Comparison of ENCODE assay signal across 21 mouse cellular contexts in genomic region chr6:48546858-48547257, GRCm38 (mm10). TPM values are rescaled to one million over a fixed set of nuclear protein-coding genes. Genes with fewer than 3 reads are reported as not detected.
A peak's percentile ranks its signal among the peaks of the same experiment; 100 is the strongest.
DNase-seq lines count a peak whose midpoint lies in the region; ATAC-seq and TF ChIP-seq lines count a peak whose summit lies in the region.
"Had no signal": no experiment of that assay in that cellular context is flagged by ENCODE, and none has a peak within 500 bp of the region (broad histone marks: within the 10 kb centered on the region; RNA-seq: fewer than 3 reads in every experiment).

No protein-coding gene starts in this region.

- no peak for TF ChIP-seq CTCF in lung, adult 2 months (IDR thresholded peaks at IDR 0.05; ENCODE audit: insufficient read depth, low read length)
- no peak for TF ChIP-seq CTCF in thymus, adult 2 months (IDR thresholded peaks at IDR 0.05; ENCODE audit: borderline replicate concordance, control insufficient read depth, extremely low read depth, insufficient read depth, low read length, poor library complexity)

- H3K4me3 ChIP-seq in lung, adult 2 months (replicated peaks; ENCODE audit: extremely low read depth, low read depth, low read length) = no peak overlapping the region
- no peak overlapping the region for H3K4me3 ChIP-seq in embryonic facial prominence, embryonic 15.5 days (replicated peaks)
- no peak overlapping the region for H3K4me3 ChIP-seq in thymus, adult 2 months (ENCODE audit: control insufficient read depth, insufficient read depth, low read length)
- H3K4me3 ChIP-seq: forebrain, embryonic 15.5 days; hindbrain, embryonic 13.5 days; kidney, embryonic 15.5 days; lung, embryonic 15.5 days had no signal

- H3K36me3 ChIP-seq in embryonic facial prominence, embryonic 15.5 days = no peaks in the 10 kb centered on the region
- H3K36me3 ChIP-seq in thymus, adult 2 months (ENCODE audit: control insufficient read depth, insufficient read depth, low read length) = no peaks in the 10 kb centered on the region
- H3K36me3 ChIP-seq: forebrain, embryonic 15.5 days; kidney, embryonic 15.5 days; lung, embryonic 15.5 days had no signal

- H3K4me2 ChIP-seq in embryonic facial prominence, embryonic 15.5 days (replicated peaks) = no peak overlapping the region
- H3K4me2 ChIP-seq: forebrain, embryonic 15.5 days; hindbrain, embryonic 13.5 days; kidney, embryonic 15.5 days; lung, embryonic 15.5 days had no signal

- peak; percentile 43; the same call in 1 of the 2 replicates for ATAC-seq in embryonic facial prominence, embryonic 15.5 days (ENCODE audit: insufficient number of reproducible peaks, low FRiP score, low TSS enrichment, low read depth)
- ATAC-seq: forebrain, embryonic 15.5 days had no signal

- H3K27ac ChIP-seq in embryonic facial prominence, embryonic 15.5 days (replicated peaks) = no peak overlapping the region
- no peak overlapping the region for H3K27ac ChIP-seq in thymus, adult 2 months (ENCODE audit: control insufficient read depth, insufficient read depth, low read length)
- H3K27ac ChIP-seq: forebrain, embryonic 15.5 days; hindbrain, embryonic 13.5 days; kidney, embryonic 15.5 days; lung, embryonic 15.5 days had no signal

- no peak overlapping the region for H3K9ac ChIP-seq in embryonic facial prominence, embryonic 15.5 days
- H3K9ac ChIP-seq: forebrain, embryonic 15.5 days; hindbrain, embryonic 13.5 days; kidney, embryonic 15.5 days; lung, embryonic 15.5 days had no signal

- 28% methylated on average over 4 of the region's 4 CpGs for WGBS in lung, adult 2 months
- 35% methylated on average over 4 of the region's 4 CpGs for WGBS in embryonic facial prominence, embryonic 15.5 days
- 89% methylated on average over 4 of the region's 4 CpGs for whole genome bisulfite sequencing in thymus, adult 2 months

- peak; percentile 64 for DNase-seq in gastrocnemius, adult 18-20 months (ENCODE audit: low spot score)
- no peak for DNase-seq in gastrocnemius, postnatal 36 days
- DNase-seq in lung, adult 18-20 months = peak; percentile 38 to 69
- DNase-seq in lung, adult 2 months = no peak
- DNase-seq in lung, postnatal 25 days (ENCODE audit: low spot score) = peak; percentile 53
- DNase-seq in thymus, adult 2 months = no peak
- no peak for DNase-seq in layer of hippocampus, adult 8-10 months (ENCODE audit: low spot score in 2 of 2)
- DNase-seq: layer of hippocampus, postnatal 36 days had no signal

- H3K9me3 ChIP-seq in embryonic facial prominence, embryonic 15.5 days (replicated peaks) = no peaks in the 10 kb centered on the region
- H3K9me3 ChIP-seq: forebrain, embryonic 15.5 days; hindbrain, embryonic 13.5 days; kidney, embryonic 15.5 days; lung, embryonic 15.5 days had no signal

- intact Hi-C loops in gastrocnemius, postnatal 36 days (cut with DNase I) = no loop called here

- TF ChIP-seq POLR2A in lung, adult 2 months (IDR thresholded peaks at IDR 0.05; ENCODE audit: borderline replicate concordance, extremely low read depth, low read depth, low read length) = no peak
- no peak for TF ChIP-seq POLR2A in thymus, adult 2 months (IDR thresholded peaks at IDR 0.05; ENCODE audit: control insufficient read depth, extremely low read depth, insufficient read depth, low read length, poor library complexity)

- H3K27me3 ChIP-seq in embryonic facial prominence, embryonic 15.5 days = no peaks in the 10 kb centered on the region
- no peaks in the 10 kb centered on the region for H3K27me3 ChIP-seq in thymus, adult 2 months (ENCODE audit: control insufficient read depth, insufficient read depth, low read length)
- H3K27me3 ChIP-seq: forebrain, embryonic 15.5 days; kidney, embryonic 15.5 days; lung, embryonic 15.5 days had no signal

- H3K4me1 ChIP-seq in lung, adult 2 months (ENCODE audit: control insufficient read depth, insufficient read depth, low read length) = peaks cover 2% of the 10 kb centered on the region; the same call in 1 of the 2 replicates
- H3K4me1 ChIP-seq in embryonic facial prominence, embryonic 15.5 days = peaks cover 9% of the 10 kb centered on the region
- H3K4me1 ChIP-seq in thymus, adult 2 months (replicated peaks; ENCODE audit: control insufficient read depth, insufficient read depth, low read length) = no peaks in the 10 kb centered on the region
- H3K4me1 ChIP-seq: forebrain, embryonic 15.5 days; hindbrain, embryonic 13.5 days had no signal

RNA-seq across cellular contexts. Expression of gene Lrrc61, which starts 7.7 kb away (rescaled TPM):
- 10 to 100 TPM; 21.1 to 25.5 TPM for total RNA-seq in gastrocnemius, adult 18-20 months (2021)
- total RNA-seq in gastrocnemius, postnatal 36 days (2021) = 10 to 100 TPM; 13.9 to 17.1 TPM
- 16.8 and 19.8 TPM in 2 replicates for polyA plus RNA-seq in lung, adult 2 months (2012; rRNA removed)
- 11.8 and 13.7 TPM in 2 replicates for polyA plus RNA-seq in embryonic facial prominence, embryonic 15.5 days (2015; fragmentation: Nextera tagmentation; extraction: Ambion mirVana)
- polyA plus RNA-seq in thymus, adult 2 months (2012; rRNA removed) = 41.4 and 58.7 TPM in 2 replicates
- total RNA-seq in layer of hippocampus, adult 8-10 months (2022) = 10 to 100 TPM; 33.0 to 38.0 (median 35.2) TPM

RNA-seq across cellular contexts. Expression of gene Atp6v0e2, which starts 9.4 kb away (rescaled TPM):
- total RNA-seq in gastrocnemius, adult 18-20 months (2021) = 10 to 100 TPM; 38.5 to 46.1 TPM
- 10 to 100 TPM; 39.4 to 51.3 TPM for total RNA-seq in gastrocnemius, postnatal 36 days (2021)
- 29.9 and 35.5 TPM in 2 replicates for polyA plus RNA-seq in lung, adult 2 months (2012; rRNA removed)
- polyA plus RNA-seq in embryonic facial prominence, embryonic 15.5 days (2015; fragmentation: Nextera tagmentation; extraction: Ambion mirVana) = 21.9 and 25.7 TPM in 2 replicates
- polyA plus RNA-seq in thymus, adult 2 months (2012; rRNA removed) = 3.3 and 4.7 TPM in 2 replicates
- 100 to 1,000 TPM; 402 to 444 (median 420) TPM for total RNA-seq in layer of hippocampus, adult 8-10 months (2022)
- total RNA-seq: monocyte, adult 5-6 weeks; neutrophil, adult 5-6 weeks had no signal

RNA-seq across cellular contexts. Expression of gene Rarres2, which starts 25.7 kb away (rescaled TPM):
- total RNA-seq in gastrocnemius, adult 18-20 months (2021) = 10 to 100 TPM; 14.6 to 24.8 TPM
- total RNA-seq in gastrocnemius, postnatal 36 days (2021) = 10 to 100 TPM; 15.5 to 19.0 TPM
- 179 and 229 TPM in 2 replicates for polyA plus RNA-seq in lung, adult 2 months (2012; rRNA removed)
- polyA plus RNA-seq in embryonic facial prominence, embryonic 15.5 days (2015; fragmentation: Nextera tagmentation; extraction: Ambion mirVana) = 13.5 and 17.7 TPM in 2 replicates
- polyA plus RNA-seq in thymus, adult 2 months (2012; rRNA removed) = 17.5 and 28.8 TPM in 2 replicates
- total RNA-seq in layer of hippocampus, adult 8-10 months (2022) = 10 to 100 TPM; 16.6 to 32.1 (median 21.9) TPM
- total RNA-seq: monocyte, adult 5-6 weeks; neutrophil, adult 5-6 weeks had no signal

RNA-seq across cellular contexts. Expression of gene Gm45021, which starts 42.6 kb away (rescaled TPM):
- total RNA-seq in gastrocnemius, adult 18-20 months (2021) = not detected
- total RNA-seq in gastrocnemius, postnatal 36 days (2021) = not detected
- polyA plus RNA-seq in lung, adult 2 months (2012; rRNA removed) = not detected in 2 replicates
- polyA plus RNA-seq in embryonic facial prominence, embryonic 15.5 days (2015; fragmentation: Nextera tagmentation; extraction: Ambion mirVana) = not detected in 2 replicates
- polyA plus RNA-seq in thymus, adult 2 months (2012; rRNA removed) = not detected in 2 replicates
- not detected for total RNA-seq in layer of hippocampus, adult 8-10 months (2022)
- total RNA-seq: adrenal gland, postnatal 36 days; layer of hippocampus, postnatal 36 days; left cerebral cortex, postnatal 25 days; liver, adult 2 months; monocyte, adult 5-6 weeks; neutrophil, adult 5-6 weeks had no signal
- polyA plus RNA-seq: forebrain, embryonic 15.5 days; heart, embryonic 16.5 days; intestine, embryonic 14.5 days; kidney, embryonic 15.5 days; liver, adult 2 months; lung, embryonic 15.5 days; small intestine, adult 2 months had no signal

RNA-seq across cellular contexts. Expression of gene Repin1, which starts 46.8 kb away (rescaled TPM):
- total RNA-seq in gastrocnemius, adult 18-20 months (2021) = 10 to 100 TPM; 30.6 to 31.9 TPM
- 10 to 100 TPM; 19.4 to 29.3 TPM for total RNA-seq in gastrocnemius, postnatal 36 days (2021)
- polyA plus RNA-seq in lung, adult 2 months (2012; rRNA removed) = 34.2 and 42.7 TPM in 2 replicates
- polyA plus RNA-seq in embryonic facial prominence, embryonic 15.5 days (2015; fragmentation: Nextera tagmentation; extraction: Ambion mirVana) = 26.6 and 28.6 TPM in 2 replicates
- 35.3 and 40.2 TPM in 2 replicates for polyA plus RNA-seq in thymus, adult 2 months (2012; rRNA removed)
- total RNA-seq in layer of hippocampus, adult 8-10 months (2022) = 10 to 100 TPM; 46.3 to 57.9 (median 53.6) TPM

Comparison
In these comparisons a context has a peak if more than half of its experiments do, and no peak if none do; other contexts are left out.
1. DNase-seq: peak in gastrocnemius, adult 18-20 months (single experiment), lung, adult 18-20 months (2 of 2) and lung, postnatal 25 days (single experiment); none in gastrocnemius, postnatal 36 days (0 of 2), lung, adult 2 months (single experiment), thymus, adult 2 months (single experiment) and layer of hippocampus, adult 8-10 months (0 of 2).
2. RNA of gene Atp6v0e2, which starts 9.4 kb away (total RNA-seq): 402 to 444 TPM in layer of hippocampus, adult 8-10 months; 39.4 to 51.3 TPM in gastrocnemius, postnatal 36 days and 38.5 to 46.1 TPM in gastrocnemius, adult 18-20 months; every median in the first group is over 4 times any median in the second.